Mouse (Mus musculus) brain, embryonic 14.5 days (tissue): ENCODE results near the gene Colec11. TPM values are rescaled to one million over a fixed set of nuclear protein-coding genes. Genes with fewer than 3 reads are reported as not detected.

ENCODE experiments used
- DNase-seq: peaks from one replicate; pipeline ENCODE4 v3.0.0-alpha.2; 2011; ENCODE audit warnings: low read depth
- CTCF ChIP-seq: fragments of 200-500 bp; IDR thresholded peaks from 2 replicates; pipeline ENCODE4 v1.5.1; 2012; ENCODE audit warnings: inconsistent platforms, mild to moderate bottlenecking, moderate library complexity, borderline replicate concordance; ENCODE audit not compliant: insufficient read depth, insufficient read length; ENCODE audit errors: extremely low read depth
- POLR2A ChIP-seq: fragments of 200-500 bp; IDR thresholded peaks from 2 replicates; pipeline ENCODE4 v1.6.1; 2012; ENCODE audit warnings: mild to moderate bottlenecking, inconsistent platforms, borderline replicate concordance; ENCODE audit not compliant: poor library complexity, insufficient read depth, insufficient read length, severe bottlenecking; ENCODE audit errors: extremely low read depth
- polyA plus RNA-seq: library from polyadenylated mRNA; depleted of rRNA; stranded (reverse); fragments of >200 nt; gene quantifications from 2 replicates; pipeline ENCODE4 v1.2.3, GENCODE M21; 2012

Gene Colec11
- polyA plus RNA-seq, 1 experiment, result 0.97 TPM

- no peak for TF ChIP-seq CTCF
- no peak for TF ChIP-seq POLR2A
- DNase-seq, result peak; percentile 74
Measured at GRCm38 (mm10) chr12:28598526-28598991, 24.6 kb downstream of the Colec11 start.

- TF ChIP-seq CTCF (no peak), POLR2A (no peak)
- DNase-seq, result no peak
Measured at GRCm38 (mm10) chr12:28598110-28598509, 25.1 kb downstream of the Colec11 start.

- DNase-seq, result no peak
- TF ChIP-seq POLR2A (no peak), CTCF (no peak)
Measured at GRCm38 (mm10) chr12:28597699-28598098, 25.5 kb downstream of the Colec11 start.

- peak; percentile 53 for DNase-seq
- TF ChIP-seq CTCF (no peak), POLR2A (no peak)
Measured at GRCm38 (mm10) chr12:28596851-28597250, 26.3 kb downstream of the Colec11 start.

- TF ChIP-seq CTCF (no peak), POLR2A (no peak)
- DNase-seq, result no peak
Measured at GRCm38 (mm10) chr12:28590428-28590827, 32.7 kb downstream of the Colec11 start.

- peak; percentile 94 for DNase-seq
- TF ChIP-seq CTCF (peak; percentile 94), POLR2A (no peak)
Measured at GRCm38 (mm10) chr12:28589090-28589868, 33.9 kb downstream of the Colec11 start.

GRCm38 (mm10) chr12:28587949-28588348 is 35.2 kb downstream of the Colec11 start:
- peak; percentile 85 for DNase-seq

GRCm38 (mm10) chr12:28584036-28584435 is 39.1 kb downstream of the Colec11 start:
- no peak for DNase-seq
- TF ChIP-seq POLR2A (no peak), CTCF (no peak)

More at GRCm38 (mm10) chr12:28587949-28588348, 35.2 kb downstream of the Colec11 start:
- TF ChIP-seq CTCF, result no peak
- no peak for TF ChIP-seq POLR2A

- no peak for TF ChIP-seq CTCF
- DNase-seq, result no peak
Measured at GRCm38 (mm10) chr12:28582423-28582822, 40.8 kb downstream of the Colec11 start, which contains the start of gene Allc. TSS of gene Allc (minus strand) at chr12:28582523.

- peak; percentile 66 for TF ChIP-seq CTCF
- no peak for TF ChIP-seq POLR2A
- DNase-seq, result no peak
Measured at GRCm38 (mm10) chr12:28579132-28579531, 44.0 kb downstream of the Colec11 start.

GRCm38 (mm10) chr12:28578147-28578546 is 45.0 kb downstream of the Colec11 start:
- TF ChIP-seq POLR2A, result no peak
- peak; percentile 76 for DNase-seq

- no peak for DNase-seq
- TF ChIP-seq CTCF, result no peak
- TF ChIP-seq POLR2A, result no peak
Measured at GRCm38 (mm10) chr12:28575366-28576070, 47.7 kb downstream of the Colec11 start.

GRCm38 (mm10) chr12:28572241-28572640 is 50.9 kb downstream of the Colec11 start:
- TF ChIP-seq CTCF (no peak), POLR2A (no peak)
- DNase-seq, result no peak
